ENCODE assay signal across 29 mouse cellular contexts in the genomic region with DNA sequence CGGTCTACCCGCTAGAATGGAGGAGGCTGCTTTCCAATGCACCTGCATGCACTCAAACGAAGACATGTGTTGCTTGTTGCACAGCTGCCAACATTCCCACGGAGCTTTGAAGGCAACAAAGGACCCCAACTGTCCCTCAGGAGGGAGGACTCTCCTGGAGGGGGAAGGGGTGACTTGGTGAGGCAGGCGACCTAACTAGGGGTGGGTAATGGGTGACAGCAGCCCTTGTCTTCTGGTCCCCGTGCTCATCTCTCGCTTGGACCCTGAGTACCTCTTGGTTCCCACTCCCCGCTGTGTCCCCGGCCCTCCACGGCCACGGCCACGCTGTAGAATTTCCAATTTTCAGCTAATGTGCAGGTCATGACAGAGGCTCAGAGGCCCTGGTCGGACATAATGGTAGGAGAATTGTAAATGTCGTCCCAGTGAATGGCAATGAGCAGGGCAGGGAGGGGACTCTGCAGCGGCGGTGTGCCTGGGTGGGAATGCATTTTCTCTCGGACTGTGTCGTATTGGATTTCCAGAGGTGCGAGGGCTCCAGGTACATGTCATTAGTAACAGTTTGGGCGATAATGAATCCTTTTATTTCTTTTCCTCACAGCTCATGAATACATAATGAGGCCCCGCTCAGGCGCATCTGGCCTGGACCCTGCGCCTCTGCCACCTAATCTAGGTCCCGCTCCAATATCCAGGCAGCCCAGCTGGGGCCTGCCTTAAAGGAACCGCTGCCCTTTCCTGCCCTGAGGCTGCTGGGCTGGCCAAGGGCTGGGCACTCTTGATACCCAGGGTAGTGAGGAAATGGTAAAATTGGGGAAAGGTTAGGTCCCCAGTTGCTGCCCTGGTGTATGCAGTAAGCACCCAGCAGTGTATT. TPM values are rescaled to one million over a fixed set of nuclear protein-coding genes. Genes with fewer than 3 reads are reported as not detected.
DNase-seq lines count a peak whose midpoint lies in the region; ATAC-seq and TF ChIP-seq lines count a peak whose summit lies in the region.
"Had no signal": no experiment of that assay in that cellular context is flagged by ENCODE, and none has a peak within 500 bp of the region (broad histone marks: within the 10 kb centered on the region; RNA-seq: fewer than 3 reads in every experiment).

No protein-coding gene starts in this region.

- no peak overlapping the region for H3K27ac ChIP-seq in forebrain, embryonic 12.5 days
- no peak overlapping the region for H3K27ac ChIP-seq in forebrain, embryonic 15.5 days (replicated peaks)
- peak overlapping the region; percentile 53 for H3K27ac ChIP-seq in hindbrain, embryonic 10.5 days
- no peak overlapping the region for H3K27ac ChIP-seq in hindbrain, postnatal 0 days
- H3K27ac ChIP-seq in neural tube, embryonic 15.5 days (replicated peaks), result no peak overlapping the region
- H3K27ac ChIP-seq: gastrocnemius, adult 2 months; layer of hippocampus, adult 2 months; limb, embryonic 15.5 days; liver, embryonic 15.5 days; stomach, embryonic 15.5 days had no signal

- H3K9ac ChIP-seq in forebrain, embryonic 12.5 days, result no peak overlapping the region
- no peak overlapping the region for H3K9ac ChIP-seq in forebrain, embryonic 15.5 days (replicated peaks)
- no peak overlapping the region for H3K9ac ChIP-seq in hindbrain, postnatal 0 days (replicated peaks; ENCODE audit: low read length)
- H3K9ac ChIP-seq in neural tube, embryonic 15.5 days (replicated peaks), result 0 out of 2 replicates have a peak overlapping the region, but pooled peaks have one; percentile 2
- H3K9ac ChIP-seq: heart, embryonic 12.5 days; limb, embryonic 15.5 days; liver, embryonic 15.5 days; stomach, embryonic 15.5 days had no signal

- H3K36me3 ChIP-seq in forebrain, embryonic 12.5 days (replicated peaks), result no peaks in the 10 kb centered on the region
- H3K36me3 ChIP-seq in forebrain, embryonic 15.5 days, result no peaks in the 10 kb centered on the region
- H3K36me3 ChIP-seq in hindbrain, embryonic 10.5 days, result no peaks in the 10 kb centered on the region
- no peaks in the 10 kb centered on the region for H3K36me3 ChIP-seq in hindbrain, postnatal 0 days (ENCODE audit: insufficient read depth, low read length)
- no peaks in the 10 kb centered on the region for H3K36me3 ChIP-seq in neural tube, embryonic 15.5 days
- H3K36me3 ChIP-seq: heart, embryonic 12.5 days; limb, embryonic 15.5 days; liver, embryonic 15.5 days; stomach, embryonic 15.5 days had no signal

- no peak for TF ChIP-seq CTCF in hindbrain, postnatal 0 days (IDR thresholded peaks at IDR 0.05; ENCODE audit: low read depth)

- H3K4me3 ChIP-seq in forebrain, embryonic 12.5 days (replicated peaks), result no peak overlapping the region
- no peak overlapping the region for H3K4me3 ChIP-seq in forebrain, embryonic 15.5 days
- no peak overlapping the region for H3K4me3 ChIP-seq in hindbrain, embryonic 10.5 days
- H3K4me3 ChIP-seq in hindbrain, postnatal 0 days (ENCODE audit: low read length), result no peak overlapping the region
- no peak overlapping the region for H3K4me3 ChIP-seq in neural tube, embryonic 15.5 days (replicated peaks)
- H3K4me3 ChIP-seq: gastrocnemius, adult 2 months; heart, embryonic 12.5 days; layer of hippocampus, adult 2 months; limb, embryonic 15.5 days; liver, embryonic 15.5 days; stomach, embryonic 15.5 days had no signal

- WGBS in forebrain, embryonic 12.5 days, result 30% methylated on average over 25 of the region's 25 CpGs
- 30% methylated on average over 25 of the region's 25 CpGs for WGBS in forebrain, embryonic 15.5 days
- WGBS in hindbrain, embryonic 10.5 days, result 36% methylated on average over 25 of the region's 25 CpGs
- 31% methylated on average over 25 of the region's 25 CpGs for WGBS in hindbrain, postnatal 0 days
- WGBS in neural tube, embryonic 15.5 days, result 20% methylated on average over 25 of the region's 25 CpGs

- no peaks in the 10 kb centered on the region for H3K9me3 ChIP-seq in forebrain, embryonic 12.5 days
- no peaks in the 10 kb centered on the region for H3K9me3 ChIP-seq in forebrain, embryonic 15.5 days
- no peaks in the 10 kb centered on the region for H3K9me3 ChIP-seq in hindbrain, embryonic 10.5 days
- no peaks in the 10 kb centered on the region for H3K9me3 ChIP-seq in hindbrain, postnatal 0 days (ENCODE audit: low read length)
- no peaks in the 10 kb centered on the region for H3K9me3 ChIP-seq in neural tube, embryonic 15.5 days (replicated peaks)
- H3K9me3 ChIP-seq: heart, embryonic 12.5 days; limb, embryonic 15.5 days; liver, embryonic 15.5 days; stomach, embryonic 15.5 days had no signal

- peaks cover 20% of the 10 kb centered on the region for H3K4me1 ChIP-seq in forebrain, embryonic 12.5 days
- H3K4me1 ChIP-seq in forebrain, embryonic 15.5 days, result peaks cover 7% of the 10 kb centered on the region; the same call in 1 of the 2 replicates
- peaks cover 23% of the 10 kb centered on the region for H3K4me1 ChIP-seq in hindbrain, embryonic 10.5 days (replicated peaks)
- H3K4me1 ChIP-seq in hindbrain, postnatal 0 days (ENCODE audit: insufficient read depth, low read length), result no peaks in the 10 kb centered on the region
- peaks cover 10% of the 10 kb centered on the region for H3K4me1 ChIP-seq in neural tube, embryonic 15.5 days
- H3K4me1 ChIP-seq: heart, embryonic 12.5 days; liver, embryonic 15.5 days; stomach, embryonic 15.5 days had no signal

- no peak for DNase-seq in hindbrain, embryonic 10.5 days (ENCODE audit: low spot score)
- no peak for DNase-seq in hindbrain, postnatal 0 days (ENCODE audit: low spot score)
- no peak for DNase-seq in right cerebral cortex, postnatal 4 days
- no peak for DNase-seq in left cerebral cortex, adult 9 months (ENCODE audit: low spot score in 2 of 2)
- no peak for DNase-seq in kidney, adult 18-20 months
- DNase-seq: adrenal gland, postnatal 36 days; cerebellum, adult 18-20 months; gastrocnemius, adult 2 months; heart, postnatal 14 days; kidney, adult 8-10 months; kidney, postnatal 14 days; right cerebral cortex, postnatal 14 days; thymus, adult 18-20 months had no signal

- peaks cover 27% of the 10 kb centered on the region; the same call in 1 of the 2 replicates for H3K27me3 ChIP-seq in forebrain, embryonic 12.5 days
- H3K27me3 ChIP-seq in forebrain, embryonic 15.5 days, result no peaks in the 10 kb centered on the region
- H3K27me3 ChIP-seq in hindbrain, embryonic 10.5 days (ENCODE audit: insufficient read depth, poor library complexity, severe bottlenecking), result peaks cover 38% of the 10 kb centered on the region
- H3K27me3 ChIP-seq in hindbrain, postnatal 0 days (ENCODE audit: insufficient read depth, low read length), result no peaks in the 10 kb centered on the region
- no peaks in the 10 kb centered on the region; the same call in 1 of the 2 replicates for H3K27me3 ChIP-seq in neural tube, embryonic 15.5 days (replicated peaks)
- H3K27me3 ChIP-seq: liver, embryonic 15.5 days; stomach, embryonic 15.5 days had no signal

- ATAC-seq in forebrain, embryonic 12.5 days (ENCODE audit: low FRiP score), result peak; percentile 33
- ATAC-seq in forebrain, embryonic 15.5 days (replicated peaks), result no peak
- peak; percentile 7; the same call in 1 of the 2 replicates for ATAC-seq in hindbrain, postnatal 0 days
- ATAC-seq in neural tube, embryonic 15.5 days (ENCODE audit: low FRiP score), result no peak
- ATAC-seq: inflammation-experienced regulatory T-cells, adult 6 months had no signal

- H3K4me2 ChIP-seq in forebrain, embryonic 12.5 days, result no peak overlapping the region
- no peak overlapping the region for H3K4me2 ChIP-seq in forebrain, embryonic 15.5 days (replicated peaks)
- no peak overlapping the region for H3K4me2 ChIP-seq in hindbrain, postnatal 0 days (ENCODE audit: low read depth, low read length)
- no peak overlapping the region for H3K4me2 ChIP-seq in neural tube, embryonic 15.5 days
- H3K4me2 ChIP-seq: heart, embryonic 12.5 days; limb, embryonic 15.5 days; liver, embryonic 15.5 days; stomach, embryonic 15.5 days had no signal

RNA-seq across cellular contexts. Expression of gene Tas1r2, which starts 57.4 kb away (rescaled TPM):
- not detected in 2 replicates for polyA plus RNA-seq in forebrain, embryonic 12.5 days (2016; fragmentation: Nextera tagmentation; extraction: Ambion mirVana)
- not detected in 2 replicates for polyA plus RNA-seq in forebrain, embryonic 15.5 days (2015; fragmentation: Nextera tagmentation; extraction: Ambion mirVana)
- not detected in 2 replicates for polyA plus RNA-seq in hindbrain, embryonic 10.5 days (2016; fragmentation: Nextera tagmentation; extraction: Ambion mirVana)
- not detected in 2 replicates for total RNA-seq in hindbrain, postnatal 0 days (2014; rRNA removed)
- polyA plus RNA-seq in hindbrain, postnatal 0 days (2015; fragmentation: Nextera tagmentation; extraction: Ambion mirVana), result not detected in 2 replicates
- not detected in 2 replicates for polyA plus RNA-seq in neural tube, embryonic 15.5 days (2015; fragmentation: Nextera tagmentation; extraction: Ambion mirVana)
- total RNA-seq: adrenal gland, postnatal 36 days; gastrocnemius, adult 2 months; granulocyte monocyte progenitor cell, adult 5-6 weeks; heart, postnatal 14 days; layer of hippocampus, adult 2 months; left cerebral cortex, postnatal 36 days; megakaryocyte progenitor cell, adult 5-6 weeks; MEL had no signal
- polyA plus RNA-seq: embryonic facial prominence, embryonic 11.5 days; inflammation-experienced regulatory T-cells, adult 6 months; liver, embryonic 15.5 days; lung, embryonic 16.5 days; spleen, adult 2 months; stomach, embryonic 15.5 days had no signal

Comparison
In these comparisons a context has a peak if more than half of its experiments do, and no peak if none do; other contexts are left out.
1. ATAC-seq: peak in forebrain, embryonic 12.5 days (single experiment) and hindbrain, postnatal 0 days (single experiment); none in forebrain, embryonic 15.5 days (single experiment) and neural tube, embryonic 15.5 days (single experiment).